Mouse (Mus musculus) liver, adult 2 months (tissue): ENCODE results near the gene Snx4.

ENCODE experiments used
- CTCF ChIP-seq: fragments of 200-500 bp; IDR thresholded peaks from 2 replicates; pipeline ENCODE4 v1.5.1; 2011; ENCODE audit warnings: low read depth, low read length, control low read depth
- POLR2A ChIP-seq: fragments of 200-500 bp; IDR thresholded peaks from 2 replicates; pipeline ENCODE4 v1.6.1; 2011; ENCODE audit warnings: low read length, control low read depth; ENCODE audit not compliant: insufficient read depth; ENCODE audit errors: extremely low read depth

DNA sequence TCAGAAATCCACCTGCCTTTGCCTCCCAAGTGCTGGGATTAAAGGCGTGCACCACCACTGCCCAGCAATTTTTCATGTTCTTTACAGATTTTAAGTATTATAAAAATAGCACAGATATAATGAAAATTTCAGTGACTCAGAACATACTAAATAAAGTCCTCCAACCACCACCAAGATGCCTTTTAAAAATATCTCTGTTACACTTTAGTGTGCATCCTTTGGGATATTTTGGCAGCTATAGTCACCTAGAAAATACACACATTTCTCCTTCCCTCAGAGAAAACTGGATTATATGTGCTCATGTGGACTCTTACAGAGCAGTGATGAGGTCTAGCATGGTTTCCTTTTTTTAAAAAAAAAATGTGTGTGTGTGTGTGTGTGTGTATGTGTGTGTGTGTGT, 46.3 kb downstream of the Snx4 start:
- TF ChIP-seq CTCF (no peak), POLR2A (no peak)
